Mouse (Mus musculus) gastrocnemius, postnatal 36 days (tissue): ENCODE results near the gene Cramp1l. TPM values are rescaled to one million over a fixed set of nuclear protein-coding genes. Genes with fewer than 3 reads are reported as not detected.

ENCODE experiments used
- DNase-seq, 2 experiments: peaks; one replicate each; pipeline ENCODE4 v3.0.0; 2022
- intact Hi-C: fragments of 180-260 bp; cut with DNase I; formaldehyde crosslinking; loops from one replicate; pipeline ENCODE4 v1.15.1; 2025
- long read RNA-seq, 2 experiments: library from polyadenylated mRNA; stranded (forward); transcript quantifications; one replicate each; pipeline ENCODE4 v2.0.0; 2021
- total RNA-seq, 2 experiments: library from RNA; stranded (reverse); gene quantifications; 2 replicates each; pipeline ENCODE4 v1.2.3; 2021

The Cramp1l gene
- 1 to 10 TPM; 5.9 to 7.1 TPM for total RNA-seq
- long read RNA-seq, experiment 1, partial matches to known transcripts = 1 of 2 reads
- long read RNA-seq, experiment 1, other reads (novel, unspliced or antisense) = 1 of 2 reads
- long read RNA-seq, experiment 2, partial matches to known transcripts = 0 of 2 reads
- long read RNA-seq, experiment 2, other reads (novel, unspliced or antisense) = 2 of 2 reads

DNA sequence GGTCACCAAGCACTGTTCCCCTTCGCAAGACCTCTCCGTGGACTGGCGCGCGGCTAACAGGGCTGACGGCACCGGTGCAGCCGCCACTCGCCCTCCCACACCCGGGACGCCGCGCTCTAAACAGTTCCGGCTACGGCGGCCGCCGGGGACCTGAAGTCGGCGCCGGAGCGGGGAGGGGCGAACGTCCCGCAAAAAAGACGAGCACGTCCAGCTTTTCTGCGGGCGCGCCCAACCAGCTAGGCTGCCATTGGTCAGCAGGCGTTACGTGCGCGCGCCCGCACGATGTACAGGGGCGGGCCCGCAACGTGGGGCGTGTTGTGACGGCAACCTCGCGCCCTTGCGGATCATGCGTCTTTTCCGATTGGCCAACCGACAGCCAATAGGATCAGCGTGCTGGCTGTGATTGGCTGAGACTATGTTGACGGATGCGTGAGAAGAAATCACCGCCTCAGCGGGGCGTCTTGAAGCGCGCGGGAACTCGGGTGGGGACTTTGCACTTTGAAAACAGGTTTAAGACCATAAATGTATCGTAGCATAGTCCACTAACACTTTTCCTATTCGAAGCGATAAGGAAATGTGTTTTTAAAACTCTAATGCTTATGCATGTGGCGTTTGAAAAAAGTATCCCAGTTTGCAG, at the start of gene Cramp1l, which contains the start of gene Ift140:
TSS of gene Cramp1l (minus strand) at position 134 of the 637 bp plus-strand sequence.
TSS of gene Ift140 (plus strand) at position 431 of the 637 bp plus-strand sequence.
- DNase-seq = peak; percentile 97
- intact Hi-C loops = loop anchor here (5.0 kb wide), 2 partner anchors 67 to 168 kb away; partner anchors contain the start of gene Tmem204

DNA sequence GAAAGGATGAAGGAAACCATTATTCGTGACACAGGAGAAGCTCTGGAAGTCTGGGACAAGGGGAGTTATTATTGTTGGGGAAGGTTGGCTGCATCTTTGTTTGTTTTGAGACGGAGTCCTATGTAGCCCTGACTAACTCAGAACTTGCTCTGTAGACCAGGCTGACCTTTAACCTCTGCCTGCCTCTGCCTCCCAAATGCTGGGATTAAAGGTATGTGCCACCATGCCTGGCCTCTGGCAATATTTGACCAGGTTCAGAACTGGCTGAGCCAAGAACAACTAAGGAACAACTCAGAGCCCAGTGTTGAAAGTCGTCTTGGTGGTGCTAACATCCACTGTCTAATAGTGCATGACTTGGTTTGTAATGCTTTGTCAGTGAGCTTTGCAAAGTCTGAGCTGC, 49.6 kb upstream of the Cramp1l start:
- intact Hi-C loops = no loop called here

GRCm38 (mm10) chr17:25064351-25064750, 48.8 kb upstream of the Cramp1l start:
- peak in 1 of 2 experiments; percentile 62 for DNase-seq
- intact Hi-C loops = no loop called here

More for the DNA sequence above, 49.6 kb upstream of the Cramp1l start:
- no peak for DNase-seq

- intact Hi-C loops = no loop called here
- no peak for DNase-seq
Measured at GRCm38 (mm10) chr17:25063872-25064271, 48.3 kb upstream of the Cramp1l start.

DNA sequence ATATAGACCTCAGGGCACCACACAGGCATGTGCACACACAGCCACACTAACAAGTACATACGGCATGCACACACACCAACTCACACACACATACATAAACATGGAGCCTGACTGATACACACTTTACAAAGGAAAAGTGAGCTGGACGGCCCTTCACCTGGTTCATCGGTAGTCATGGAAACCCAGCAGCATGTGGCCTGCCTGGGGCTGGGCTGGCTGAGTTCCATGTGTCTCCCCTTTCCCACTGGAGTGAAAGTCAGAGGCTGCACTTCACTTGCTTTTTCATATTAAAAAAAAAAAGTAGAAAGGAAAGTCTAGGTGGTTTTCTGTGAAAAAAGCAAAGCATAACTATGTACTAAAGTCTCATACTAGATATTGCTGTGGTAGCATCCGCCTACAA, 47.7 kb upstream of the Cramp1l start:
- DNase-seq = no peak
- intact Hi-C loops = no loop called here

- no peak for DNase-seq
- intact Hi-C loops = no loop called here
Measured at GRCm38 (mm10) chr17:25057041-25057440, 41.5 kb upstream of the Cramp1l start.

GRCm38 (mm10) chr17:25053274-25053673, 37.7 kb upstream of the Cramp1l start:
- DNase-seq = no peak
- intact Hi-C loops = no loop called here

DNA sequence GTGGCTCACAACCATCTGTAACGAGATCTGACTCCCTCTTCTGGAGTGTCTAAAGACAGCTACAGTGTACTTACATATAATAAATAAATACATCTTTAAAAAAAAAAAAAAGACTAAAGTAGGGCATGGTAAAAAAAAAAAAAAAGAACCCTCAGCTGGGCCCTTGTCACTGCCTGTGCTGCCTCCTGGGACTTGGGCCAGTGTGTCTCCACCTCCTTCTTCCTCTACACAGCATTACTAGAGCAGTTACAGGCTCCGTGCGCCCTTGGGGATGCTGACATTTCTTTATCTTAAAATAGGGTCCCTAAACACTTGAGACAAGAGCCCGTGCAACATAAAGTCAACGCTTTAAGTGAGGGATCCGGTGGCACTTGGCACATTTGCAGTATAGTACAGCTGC, 31.6 kb upstream of the Cramp1l start:
- no peak for DNase-seq
- intact Hi-C loops = no loop called here

GRCm38 (mm10) chr17:25045281-25045680, 29.7 kb upstream of the Cramp1l start:
- intact Hi-C loops = no loop called here
- no peak for DNase-seq

DNA sequence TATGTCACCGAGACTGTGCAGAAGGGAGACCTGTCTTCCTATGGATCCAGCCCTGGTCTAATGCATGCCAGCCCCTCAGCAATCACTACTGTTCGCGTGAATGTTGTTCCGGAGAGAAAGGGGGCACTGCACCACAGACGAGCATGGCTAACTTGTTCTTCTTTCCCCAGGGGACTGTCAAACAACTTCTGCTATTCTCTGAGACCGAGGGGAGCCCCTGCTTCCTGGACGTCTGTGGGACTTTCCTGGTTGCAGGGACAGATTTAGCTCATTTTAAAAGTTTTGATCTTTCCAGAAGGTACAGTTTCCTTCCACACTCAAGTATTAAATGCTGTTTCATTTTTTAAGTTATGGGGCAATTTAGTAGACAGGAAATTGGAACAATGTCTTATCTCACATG, 29.3 kb upstream of the Cramp1l start:
- intact Hi-C loops = no loop called here

DNA sequence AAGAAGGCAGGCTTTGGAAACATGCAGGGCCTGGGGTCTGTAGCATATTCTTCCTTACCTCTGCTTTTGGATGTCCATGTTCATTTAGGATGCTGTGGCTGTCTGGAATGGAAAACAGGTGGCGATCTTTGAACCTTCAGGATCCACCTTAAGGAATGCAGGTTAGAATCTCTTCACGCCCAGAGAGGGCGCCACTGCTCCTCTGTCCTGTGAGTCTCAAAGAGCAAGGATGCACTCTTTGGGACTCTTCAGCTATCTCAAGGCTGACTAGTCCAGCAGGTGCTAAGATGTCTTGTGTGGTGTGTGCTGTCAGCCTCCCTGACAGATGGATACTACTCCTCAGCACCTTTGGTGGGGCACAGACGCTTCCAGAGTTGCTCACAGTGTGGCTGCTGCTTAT, 20.6 kb upstream of the Cramp1l start:
- intact Hi-C loops = no loop called here
- no peak for DNase-seq

More for the DNA sequence above, 29.3 kb upstream of the Cramp1l start:
- DNase-seq = no peak

DNA sequence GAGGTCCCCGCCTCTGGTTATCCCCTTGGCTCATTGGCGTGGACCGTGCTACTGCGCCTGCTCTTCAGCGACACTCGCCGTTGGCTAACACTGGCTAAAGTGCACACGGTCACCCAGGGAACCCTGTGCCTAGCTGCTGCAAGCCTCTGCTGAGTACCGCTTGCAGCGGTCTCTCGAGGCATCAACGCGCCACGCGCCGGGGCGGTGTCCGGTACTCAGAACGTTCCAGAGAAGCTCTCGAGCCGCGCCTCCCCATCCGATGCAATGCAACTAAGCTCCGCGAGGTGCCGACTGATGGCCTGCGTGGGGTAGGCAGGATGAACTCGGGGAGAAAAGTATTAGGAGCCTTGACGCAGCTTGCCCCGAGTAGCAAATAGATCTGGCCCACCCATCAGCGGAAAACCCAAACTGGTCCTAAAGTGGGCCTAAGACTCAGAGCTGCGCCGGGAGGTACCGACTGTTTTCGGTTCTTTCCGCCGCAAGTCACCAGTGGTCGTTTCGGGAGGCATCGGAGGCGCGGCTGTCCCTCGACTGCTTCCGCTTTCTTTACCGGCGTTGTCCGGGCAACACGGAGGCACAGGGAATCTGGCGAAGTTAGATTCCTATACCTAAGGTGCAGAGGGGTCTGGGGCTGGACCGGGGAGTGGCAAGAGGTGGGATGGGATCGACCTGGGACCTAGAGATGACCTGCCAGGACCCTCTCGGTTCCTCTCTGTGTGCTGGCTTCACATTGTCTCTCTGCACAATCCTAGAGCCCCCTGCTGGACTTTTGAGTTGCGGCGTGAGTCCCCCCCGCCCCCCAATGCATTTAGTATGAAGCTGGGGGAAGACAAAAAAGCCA, 924 bp upstream of the Cramp1l start:
- intact Hi-C loops = loop anchor here (5.0 kb wide), 2 partner anchors 66 to 169 kb away; partner anchors contain the start of gene Tmem204
- peak; percentile 58 to 70 for DNase-seq

GRCm38 (mm10) chr17:25014841-25015570, 582 bp downstream of the Cramp1l start:
- intact Hi-C loops = loop anchor here (5.0 kb wide), 3 partner anchors 67 to 168 kb away; partner anchors contain the start of genes Mapk8ip3 and Tmem204
- no peak for DNase-seq

DNA sequence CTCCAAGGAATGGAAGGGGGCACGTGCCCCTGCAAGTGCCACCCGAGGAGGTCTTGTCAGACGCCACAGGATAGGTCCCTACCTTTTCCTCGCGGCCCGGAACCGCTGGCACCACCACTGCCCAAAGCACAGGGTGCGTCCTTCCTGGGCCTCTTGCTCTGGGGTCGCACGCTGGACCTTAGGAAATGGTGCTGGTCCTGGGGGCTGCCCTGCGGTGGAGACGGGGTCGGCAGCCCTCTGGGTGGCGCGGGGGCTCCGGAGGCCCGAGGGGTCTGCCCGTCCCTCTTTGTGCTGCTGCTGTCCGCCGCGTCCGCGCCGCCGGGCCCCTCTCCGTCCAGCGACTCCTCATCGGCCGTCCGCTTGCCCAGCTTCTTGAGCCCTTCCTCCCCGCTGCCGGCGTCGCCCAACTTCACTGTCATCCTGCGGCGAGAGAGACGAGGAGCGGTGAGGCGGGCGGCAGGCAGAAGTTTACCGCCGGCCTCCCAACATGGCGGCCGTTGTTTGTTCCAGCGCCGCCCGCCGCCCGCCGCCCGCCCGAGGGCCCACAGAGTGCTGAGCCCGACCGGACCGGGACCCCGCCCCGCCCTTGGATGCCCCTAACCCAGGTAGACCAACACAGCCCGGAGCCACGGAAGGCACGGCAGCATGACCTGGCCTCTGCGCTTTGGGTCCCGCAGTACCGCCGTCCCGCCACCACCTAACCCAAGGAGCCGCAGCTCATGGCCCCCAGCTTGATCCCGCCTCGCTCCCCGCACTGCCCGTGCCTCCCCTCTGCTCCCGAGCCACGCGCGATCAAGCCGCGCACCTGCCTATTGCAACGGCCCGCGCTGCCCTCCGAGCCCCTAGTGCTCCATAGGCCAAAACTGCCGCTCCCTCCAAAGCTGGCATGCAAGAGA, 1.7 kb downstream of the Cramp1l start:
- DNase-seq = peak; percentile 12 to 34
- intact Hi-C loops = loop anchor here (5.0 kb wide), 1 partner anchor 77 kb away; the partner anchor contains the start of gene Mapk8ip3

GRCm38 (mm10) chr17:25007480-25007879, 8.1 kb downstream of the Cramp1l start:
- no peak for DNase-seq
- intact Hi-C loops = no loop called here

DNA sequence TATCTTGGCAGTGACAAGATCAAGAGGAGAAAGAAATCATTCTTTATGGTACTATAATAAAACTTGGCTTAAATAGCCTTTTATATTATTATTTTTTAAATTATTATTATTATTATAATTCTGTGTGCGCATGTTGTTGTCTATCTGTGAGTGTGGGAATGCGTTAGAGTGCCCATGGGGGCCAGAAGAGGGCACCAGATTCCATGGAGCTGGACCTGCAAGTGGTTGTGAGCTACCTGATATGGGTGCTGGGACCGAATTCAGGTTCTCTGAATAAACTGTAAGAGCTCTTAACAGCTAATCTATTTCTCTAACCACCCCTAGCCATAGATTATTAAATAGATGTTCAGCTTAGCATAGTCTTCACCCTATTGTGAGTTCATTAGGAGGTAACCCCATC, 10.5 kb downstream of the Cramp1l start:
- no peak for DNase-seq
- intact Hi-C loops = no loop called here

GRCm38 (mm10) chr17:24994721-24995120, 20.9 kb downstream of the Cramp1l start:
- DNase-seq = no peak
- intact Hi-C loops = no loop called here

DNA sequence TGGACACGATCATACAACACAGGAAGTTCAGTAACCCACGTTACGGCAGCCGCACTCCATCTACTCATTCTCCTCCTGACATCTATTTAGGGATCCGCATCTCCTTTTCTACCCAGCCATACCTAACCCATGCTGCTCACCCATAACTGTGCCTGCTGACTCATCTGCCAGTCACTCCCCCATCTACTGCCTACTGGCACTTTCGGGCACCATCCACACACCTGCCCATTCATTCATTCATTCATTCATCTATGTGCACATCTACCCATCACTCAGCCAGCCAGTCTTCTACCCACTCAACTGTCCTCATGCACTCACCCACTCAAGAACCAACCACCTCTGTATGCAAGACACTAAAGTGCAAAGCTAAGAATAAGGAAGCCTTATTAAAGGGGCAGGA, 28.4 kb downstream of the Cramp1l start:
- intact Hi-C loops = no loop called here
- DNase-seq = no peak
